Mouse (Mus musculus): Measurements from ENCODE around the gene Nosip.

The Nosip gene

GRCm38 (mm10) chr7:45061532-45062075 is 625 bp upstream of the Nosip start:
- ChIA-PET POLR2A (interaction anchor here (0.6 to 2.2 kb wide), 32 partner anchors 7 to 659 kb away, joined by 3 to 10 read pairs (median 4); partner anchors contain the start of genes Rras (in 3 of the 4), Prr12 (in 2 of the 4), Aldh16a1 (in 1 of the 4) and Ccdc155 (in 1 of the 4)), CTCF (interaction anchor here in 2 of 4 experiments (0.5 to 0.6 kb wide), 2 partner anchors 10 to 75 kb away, joined by 3 to 6 read pairs; partner anchors contain the start of gene Prmt1 (in 1 of the 2))

GRCm38 (mm10) chr7:45067190-45067999 is 5.2 kb downstream of the Nosip start:
- CTCF ChIA-PET, result interaction anchor here (0.5 to 3.9 kb wide), 103 partner anchors 8 to 675 kb away, joined by 3 to 48 read pairs (median 5); partner anchors contain the start of genes Rras (in 4 of the 4), Prmt1 (in 3 of the 4), Flt3l (in 2 of the 4) and Gm45713 (in 2 of the 4)
- POLR2A ChIA-PET, result interaction anchor here (0.6 to 8.9 kb wide), 98 partner anchors 8 to 693 kb away, joined by 3 to 98 read pairs (median 5); partner anchors contain the start of genes Prmt1 (in 3 of the 4), Ccdc155 (in 2 of the 4), Fcgrt (in 2 of the 4) and Prr12 (in 2 of the 4)

GRCm38 (mm10) chr7:45068000-45068318 is 5.7 kb downstream of the Nosip start:
- ChIA-PET POLR2A (interaction anchor here (0.5 to 8.9 kb wide), 98 partner anchors 9 to 693 kb away, joined by 3 to 98 read pairs (median 5); partner anchors contain the start of genes Prmt1 (in 3 of the 4), Prr12 (in 3 of the 4), Rcn3 (in 3 of the 4) and Aldh16a1 (in 2 of the 4)), CTCF (interaction anchor here (0.5 to 3.9 kb wide), 134 partner anchors 9 to 814 kb away, joined by 3 to 48 read pairs (median 4); partner anchors contain the start of genes Rras (in 4 of the 4), Flt3l (in 3 of the 4), Gm45713 (in 3 of the 4) and Prmt1 (in 3 of the 4))

GRCm38 (mm10) chr7:45069671-45070070 is 7.4 kb downstream of the Nosip start:
- POLR2A ChIA-PET, result interaction anchor here (0.9 to 8.9 kb wide), 25 partner anchors 11 to 342 kb away, joined by 3 to 115 read pairs (median 10); partner anchors contain the start of genes Irf3 (in 1 of the 4), Prmt1 (in 1 of the 4), Prr12 (in 1 of the 4) and Rpl13a (in 1 of the 4)

GRCm38 (mm10) chr7:45072230-45072629 is 10.0 kb downstream of the Nosip start:
- POLR2A ChIA-PET, result interaction anchor here in 3 of 4 experiments (0.6 to 8.6 kb wide), 54 partner anchors 8 to 388 kb away, joined by 3 to 115 read pairs (median 4); partner anchors contain the start of genes Aldh16a1 (in 2 of the 3), Rras (in 2 of the 3), Ccdc155 (in 1 of the 3) and Flt3l (in 1 of the 3)
- CTCF ChIA-PET, result interaction anchor here (0.5 to 2.0 kb wide), 31 partner anchors 9 to 269 kb away, joined by 3 to 10 read pairs (median 3); partner anchors contain the start of genes Flt3l (in 2 of the 4), Gm45713 (in 2 of the 4), Rras (in 2 of the 4) and Akt1s1 (in 1 of the 4)

More at GRCm38 (mm10) chr7:45069671-45070070, 7.4 kb downstream of the Nosip start:
- CTCF ChIA-PET, result interaction anchor here in 2 of 4 experiments (2.8 to 3.9 kb wide), 4 partner anchors 12 to 36 kb away, joined by 22 to 39 read pairs (median 30); no protein-coding TSS in a partner anchor

GRCm38 (mm10) chr7:45073171-45073707 is 11.0 kb downstream of the Nosip start:
- CTCF ChIA-PET, result interaction anchor here in 2 of 4 experiments (1.2 to 1.8 kb wide), 3 partner anchors 35 to 268 kb away, joined by 3 to 7 read pairs (median 4); no protein-coding TSS in a partner anchor
- POLR2A ChIA-PET, result interaction anchor here in 3 of 4 experiments (0.6 to 8.6 kb wide), 18 partner anchors 7 to 224 kb away, joined by 3 to 115 read pairs (median 3); partner anchors contain the start of genes Flt3l (in 2 of the 3), Gm45713 (in 2 of the 3), Nosip (in 1 of the 3) and Prrg2 (in 1 of the 3)

- ChIA-PET POLR2A (interaction anchor here in 2 of 4 experiments (0.9 to 8.6 kb wide), 10 partner anchors 9 to 130 kb away, joined by 3 to 115 read pairs (median 4); partner anchors contain the start of genes Flt3l (in 1 of the 2), Gm45713 (in 1 of the 2), Rps11 (in 1 of the 2) and Tsks (in 1 of the 2)), CTCF (interaction anchor here in 1 of 4 experiments (1.2 kb wide), 1 partner anchor 89 kb away, joined by 3 read pairs; no protein-coding TSS in a partner anchor)
Measured at GRCm38 (mm10) chr7:45073949-45074348, 11.7 kb downstream of the Nosip start.

- CTCF ChIA-PET, result interaction anchor here in 2 of 4 experiments (0.6 to 1.4 kb wide), 7 partner anchors 21 to 146 kb away, joined by 3 to 12 read pairs (median 3); partner anchors contain the start of genes Ap2a1 (in 1 of the 2), Flt3l (in 1 of the 2) and Gm45713 (in 1 of the 2)
- POLR2A ChIA-PET, result interaction anchor here in 3 of 4 experiments (0.6 to 8.6 kb wide), 17 partner anchors 11 to 226 kb away, joined by 3 to 115 read pairs (median 3); partner anchors contain the start of genes Flt3l (in 1 of the 3), Gm45713 (in 1 of the 3), Prmt1 (in 1 of the 3) and Rcn3 (in 1 of the 3)
Measured at GRCm38 (mm10) chr7:45075405-45075804, 13.2 kb downstream of the Nosip start.

GRCm38 (mm10) chr7:45076501-45076900 is 14.3 kb downstream of the Nosip start:
- CTCF ChIA-PET, result interaction anchor here in 3 of 4 experiments (0.6 to 2.0 kb wide), 11 partner anchors 9 to 379 kb away, joined by 3 to 20 read pairs (median 4); partner anchors contain the start of genes Flt3l (in 1 of the 3) and Gm45713 (in 1 of the 3)
- POLR2A ChIA-PET, result interaction anchor here in 2 of 4 experiments (0.8 to 8.6 kb wide), 11 partner anchors 8 to 90 kb away, joined by 3 to 115 read pairs (median 3); partner anchors contain the start of genes Prmt1 (in 2 of the 2) and Rps11 (in 1 of the 2)

- CTCF ChIA-PET, result interaction anchor here in 3 of 4 experiments (0.6 to 2.0 kb wide), 9 partner anchors 9 to 370 kb away, joined by 3 to 20 read pairs (median 5); no protein-coding TSS in a partner anchor
- POLR2A ChIA-PET, result interaction anchor here in 3 of 4 experiments (0.6 to 8.6 kb wide), 12 partner anchors 9 to 372 kb away, joined by 3 to 115 read pairs (median 4); partner anchors contain the start of genes Prmt1 (in 1 of the 3) and Rps11 (in 1 of the 3)
Measured at GRCm38 (mm10) chr7:45077322-45077721, 15.1 kb downstream of the Nosip start.

- ChIA-PET POLR2A (interaction anchor here in 3 of 4 experiments (0.7 to 8.6 kb wide), 8 partner anchors 9 to 121 kb away, joined by 3 to 115 read pairs (median 3); partner anchors contain the start of genes Prmt1 (in 1 of the 3) and Rps11 (in 1 of the 3)), CTCF (interaction anchor here in 2 of 4 experiments (0.7 to 2.0 kb wide), 4 partner anchors 10 to 119 kb away, joined by 3 to 20 read pairs (median 4); no protein-coding TSS in a partner anchor)
Measured at GRCm38 (mm10) chr7:45077829-45078228, 15.6 kb downstream of the Nosip start.

- ChIA-PET POLR2A (interaction anchor here in 2 of 4 experiments (0.8 to 5.4 kb wide), 12 partner anchors 9 to 76 kb away, joined by 3 to 48 read pairs (median 4); partner anchors contain the start of genes Aldh16a1 (in 1 of the 2), Pih1d1 (in 1 of the 2) and Rpl13a (in 1 of the 2)), CTCF (interaction anchor here in 2 of 4 experiments (0.9 to 5.1 kb wide), 7 partner anchors 11 to 84 kb away, joined by 3 to 26 read pairs (median 4); partner anchors contain the start of genes Aldh16a1 (in 1 of the 2), Flt3l (in 1 of the 2), Gm45713 (in 1 of the 2) and Pih1d1 (in 1 of the 2))
Measured at GRCm38 (mm10) chr7:45078513-45078912, 16.3 kb downstream of the Nosip start.

- ChIA-PET CTCF (interaction anchor here (0.6 to 5.1 kb wide), 16 partner anchors 12 to 602 kb away, joined by 3 to 26 read pairs (median 3); partner anchors contain the start of genes Flt3l (in 2 of the 4), Gm45713 (in 2 of the 4) and Rcn3 (in 1 of the 4)), POLR2A (interaction anchor here (0.5 to 5.4 kb wide), 28 partner anchors 10 to 263 kb away, joined by 3 to 48 read pairs (median 3); partner anchors contain the start of genes Rcn3 (in 2 of the 4) and Rpl13a (in 1 of the 4))
Measured at GRCm38 (mm10) chr7:45079856-45080255, 17.6 kb downstream of the Nosip start.

GRCm38 (mm10) chr7:45081016-45081415 is 18.8 kb downstream of the Nosip start:
- CTCF ChIA-PET, result interaction anchor here (0.6 to 5.1 kb wide), 16 partner anchors 9 to 215 kb away, joined by 3 to 26 read pairs (median 4); partner anchors contain the start of genes Flt3l (in 2 of the 4), Gm45713 (in 2 of the 4), Fcgrt (in 1 of the 4) and Rcn3 (in 1 of the 4)
- POLR2A ChIA-PET, result interaction anchor here (0.6 to 5.4 kb wide), 27 partner anchors 10 to 379 kb away, joined by 3 to 48 read pairs (median 4); partner anchors contain the start of genes Rcn3 (in 2 of the 4), Rps11 (in 2 of the 4), Ap2a1 (in 1 of the 4) and Fcgrt (in 1 of the 4)

All from embryonic stem cell, embryonic (primary cell).